Mouse (Mus musculus): ENCODE measurements at regions not wholly inside any gene's neighbourhood (a gene's known extent, or its start where the extent isn't known, plus 50 kb on each side); places are given as distances from the start of the nearest gene placed in this dataset.

DNA sequence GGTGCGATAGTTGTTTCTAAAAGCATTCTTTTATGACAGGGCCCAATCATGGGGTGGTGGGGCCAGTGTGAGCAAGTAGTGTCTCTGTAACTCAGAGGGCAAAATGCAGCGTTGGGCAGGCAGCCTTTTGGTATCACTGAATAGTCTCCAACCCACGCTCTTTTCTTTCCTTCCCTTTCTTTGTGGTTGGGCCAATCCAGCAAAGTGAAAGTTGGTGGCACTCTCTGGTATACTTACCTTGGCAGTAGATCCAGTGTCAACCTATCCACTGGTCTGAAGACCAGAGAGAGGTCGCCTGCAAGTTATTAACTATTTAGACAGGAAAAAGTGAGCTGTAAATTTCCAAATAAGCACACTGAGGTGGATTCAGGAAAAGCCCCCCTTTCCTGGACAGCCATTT, 287.8 kb downstream of the Spry2 start:
- TF ChIP-seq POLR2A (IDR thresholded peaks at IDR 0.05; ENCODE audit: control insufficient read depth in 1 of 2, insufficient read depth in 1 of 2, low read depth in 1 of 2, low read length in 2 of 2, poor library complexity in 1 of 2) (no peak), EP300 (IDR thresholded peaks at IDR 0.05; ENCODE audit: low read depth in 1 of 2, low read length in 2 of 2) (no peak), ZKSCAN1 (IDR thresholded peaks at IDR 0.05; ENCODE audit: low read depth, low read length) (no peak), CTCF (IDR thresholded peaks at IDR 0.05 in 2 of 3, conservative IDR thresholded peaks at IDR 0.05 in 1 of 3; ENCODE audit: control insufficient read depth in 1 of 3, insufficient read depth in 1 of 3, low read depth in 2 of 3, low read length in 3 of 3, poor library complexity in 1 of 3, severe bottlenecking in 1 of 3) (no peak), USF1 (IDR thresholded peaks at IDR 0.05; ENCODE audit: low read depth, low read length) (no peak), CHD2 (IDR thresholded peaks at IDR 0.05; ENCODE audit: low read length) (no peak), ETS1 (IDR thresholded peaks at IDR 0.05; ENCODE audit: low read depth, low read length) (no peak), MEF2A (IDR thresholded peaks at IDR 0.05; ENCODE audit: extremely low read depth, insufficient replicate concordance, low read depth, low read length, poor library complexity, severe bottlenecking) (no peak), TAL1 (IDR thresholded peaks at IDR 0.05; ENCODE audit: low read length) (no peak), USF2 (IDR thresholded peaks at IDR 0.05; ENCODE audit: borderline replicate concordance in 1 of 2, insufficient read depth in 1 of 2, low read depth in 1 of 2, low read length in 2 of 2) (no peak), MXI1 (IDR thresholded peaks at IDR 0.05; ENCODE audit: low read depth, low read length) (no peak), SMC3 (IDR thresholded peaks at IDR 0.05; ENCODE audit: low read depth, low read length) (no peak)
